Mouse (Mus musculus): Measurements from ENCODE around the gene Fasl.

DNA sequence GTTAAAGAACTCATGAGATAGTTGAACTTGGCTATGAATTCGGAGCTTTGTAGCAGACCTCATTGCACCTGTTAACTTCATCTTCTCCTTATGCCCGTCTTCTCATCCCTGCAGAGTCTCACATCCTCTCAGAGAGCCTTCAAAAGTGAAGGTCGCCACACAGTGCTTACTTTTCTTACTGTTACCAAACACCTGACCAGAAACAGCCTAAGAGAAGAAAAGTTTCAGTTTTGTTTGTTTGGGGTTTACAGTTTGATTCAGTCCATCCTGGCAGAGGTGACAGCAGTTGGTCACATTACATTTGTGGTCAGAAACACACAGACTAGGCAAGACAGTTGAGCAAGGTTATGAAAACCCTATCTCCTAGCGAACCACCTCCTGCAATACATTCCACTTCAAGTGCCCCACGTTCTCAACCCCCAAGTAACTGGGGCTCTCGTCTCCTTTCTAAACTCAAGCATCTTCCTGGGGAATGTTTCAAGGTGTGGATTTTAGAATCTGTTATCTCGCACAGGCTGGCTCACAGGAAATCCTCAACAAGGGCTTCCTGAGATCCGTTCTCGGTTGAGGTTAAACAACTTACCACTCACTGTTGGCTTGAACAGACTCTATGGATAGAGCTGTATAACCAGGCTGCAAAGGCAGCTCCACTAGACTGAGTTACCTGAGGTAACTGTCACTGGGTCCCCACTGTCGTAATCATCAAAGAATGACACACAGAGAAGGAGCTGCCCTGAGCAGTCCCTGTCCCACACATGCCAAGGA, 6.3 kb upstream of the Fasl start:
- TF ChIP-seq CTCF (IDR thresholded peaks at IDR 0.05; ENCODE audit: control insufficient read depth, insufficient read depth, insufficient replicate concordance, low read depth, low read length) (no peak), POLR2A (IDR thresholded peaks at IDR 0.05; ENCODE audit: control insufficient read depth, low read depth, low read length) (no peak)

All from testis, adult 2 months (tissue).